Mouse (Mus musculus) testis, adult 2 months (tissue): Measurements from ENCODE around the gene Deup1.

ENCODE experiments used
- CTCF ChIP-seq: fragments of 200-500 bp; IDR thresholded peaks from 2 replicates; pipeline ENCODE4 v1.5.1; 2012; ENCODE audit warnings: low read depth, mild to moderate bottlenecking, inconsistent platforms, low read length, moderate library complexity; ENCODE audit not compliant: control insufficient read depth, insufficient read depth, insufficient replicate concordance
- POLR2A ChIP-seq: fragments of 200-500 bp; IDR thresholded peaks from 2 replicates; pipeline ENCODE4 v1.6.1; 2012; ENCODE audit warnings: low read depth, mild to moderate bottlenecking, inconsistent platforms, low read length, moderate library complexity; ENCODE audit not compliant: control insufficient read depth

- TF ChIP-seq CTCF (no peak), POLR2A (no peak)
These were observed 117.0 kb downstream of the Deup1 start for GRCm38 (mm10) chr9:15510557-15511310.
